Mouse (Mus musculus) heart, postnatal 14 days (tissue): ENCODE results near the gene Kcna3. TPM values are rescaled to one million over a fixed set of nuclear protein-coding genes. Genes with fewer than 3 reads are reported as not detected.
A peak's percentile ranks its signal among the peaks of the same experiment; 100 is the strongest.

Experiments
- DNase-seq, 2 experiments: peaks; one replicate each; pipeline ENCODE4 v3.0.0; 2021 to 2022
- intact Hi-C: fragments of 180-260 bp; cut with DNase I; formaldehyde crosslinking; loops from one replicate; pipeline ENCODE4 v1.15.1; 2025
- long read RNA-seq, 2 experiments: library from polyadenylated mRNA; stranded (forward); transcript quantifications; one replicate each; pipeline ENCODE4 v2.0.0; 2021
- total RNA-seq, 2 experiments: library from RNA; stranded (reverse); gene quantifications; 2 replicates each; pipeline ENCODE4 v1.2.3; 2021

Kcna3 gene
- 1 to 10 TPM in 1 of 2 experiments, under 1 TPM in 1; 0.38 to 2.6 TPM for total RNA-seq
- long read RNA-seq, experiment 1, partial matches to known transcripts = 0 of 1 reads
- long read RNA-seq, experiment 1, other reads (novel, unspliced or antisense) = 0 of 1 reads
- long read RNA-seq, experiment 2 = 0 reads

DNA sequence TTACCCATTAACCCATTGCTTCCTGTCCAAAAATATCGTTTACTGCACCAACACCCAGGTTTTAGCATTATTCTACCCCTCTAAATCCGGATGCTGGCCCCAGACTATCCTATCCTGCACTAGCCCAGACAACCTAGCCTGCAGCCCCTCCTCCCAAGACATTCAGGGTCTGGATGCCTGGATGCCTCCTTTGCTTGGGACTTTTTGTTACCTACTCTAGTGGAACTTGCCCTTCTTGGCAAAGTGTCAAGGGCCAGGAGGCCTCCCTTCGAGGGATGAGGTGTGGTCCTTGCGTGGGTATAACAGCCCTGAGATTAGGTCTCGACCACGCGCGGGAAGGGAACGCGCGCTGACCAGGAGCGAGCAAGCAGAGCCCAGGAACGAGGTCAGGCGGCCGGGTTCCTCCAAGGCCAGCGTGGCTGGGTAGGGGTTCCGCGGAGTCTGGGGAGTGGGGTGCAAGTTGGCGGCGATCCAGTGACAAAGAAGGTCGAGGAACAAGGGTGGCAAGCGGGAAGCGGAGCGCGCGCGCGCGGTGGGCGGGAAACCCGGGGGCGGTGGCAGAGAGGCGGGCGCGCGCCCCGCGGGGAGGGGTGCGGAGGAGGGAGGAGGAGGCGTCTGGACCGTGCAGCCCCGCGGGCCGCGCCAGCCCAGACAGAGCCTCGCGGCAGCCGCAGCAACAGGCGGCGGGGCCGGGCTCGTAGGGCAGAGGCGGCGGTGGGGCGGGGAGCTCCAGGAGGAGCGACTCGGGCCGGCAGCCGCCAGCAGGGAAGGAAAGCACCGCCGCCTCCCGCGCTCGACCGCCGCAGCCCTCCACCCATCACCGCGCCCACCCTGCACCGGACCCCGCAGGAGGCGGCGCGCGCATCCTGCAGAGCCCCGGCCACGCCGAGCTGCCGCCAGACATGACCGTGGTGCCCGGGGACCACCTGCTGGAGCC, at the start of gene Kcna3:
Gene Kcna3, plus strand, starts transcription at position 649 of the 937 bp plus-strand sequence.
- intact Hi-C loops = no loop called here

DNA sequence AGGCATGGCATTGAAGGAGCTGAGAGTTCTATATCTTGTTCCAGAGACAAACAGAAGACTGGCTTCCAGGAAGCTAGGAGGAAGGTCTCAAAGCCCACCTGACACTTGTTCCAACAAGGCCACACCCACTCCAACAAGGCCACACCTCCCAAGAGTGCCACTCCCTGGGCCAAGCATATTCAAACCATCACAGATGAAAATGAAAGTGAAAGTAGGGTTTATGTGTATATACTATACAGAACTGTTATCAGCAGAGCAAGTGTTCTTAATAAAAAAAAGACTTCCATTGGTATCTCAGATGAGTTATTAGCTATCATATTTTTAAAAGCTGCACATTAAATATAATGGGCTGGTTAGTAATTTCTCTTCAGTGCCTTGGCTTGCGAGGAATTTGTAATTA, 44.6 kb upstream of the Kcna3 start:
- intact Hi-C loops = no loop called here
- DNase-seq = no peak

More for the DNA sequence above, at the start of gene Kcna3:
- peak; percentile 74 to 77 for DNase-seq

DNA sequence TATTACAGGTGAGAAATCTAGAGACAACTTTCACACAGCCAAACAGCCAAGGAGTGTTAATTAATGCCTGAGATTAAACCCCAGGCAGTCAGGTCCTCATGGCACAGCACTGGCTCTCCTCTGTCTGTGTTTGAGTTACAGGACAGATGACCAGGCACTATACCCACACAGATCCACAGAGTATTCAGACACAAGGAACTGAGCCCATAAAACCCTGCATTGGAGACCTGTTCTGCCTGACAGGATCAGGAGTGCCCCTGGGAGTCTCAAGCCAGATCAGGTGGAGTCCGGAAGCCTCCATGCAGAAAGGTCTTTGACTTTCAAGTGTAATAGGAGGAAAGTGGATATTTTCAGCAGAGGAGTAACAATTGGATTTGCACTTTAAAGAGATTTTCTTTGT, 40.6 kb upstream of the Kcna3 start:
- intact Hi-C loops = no loop called here
- no peak for DNase-seq

DNA sequence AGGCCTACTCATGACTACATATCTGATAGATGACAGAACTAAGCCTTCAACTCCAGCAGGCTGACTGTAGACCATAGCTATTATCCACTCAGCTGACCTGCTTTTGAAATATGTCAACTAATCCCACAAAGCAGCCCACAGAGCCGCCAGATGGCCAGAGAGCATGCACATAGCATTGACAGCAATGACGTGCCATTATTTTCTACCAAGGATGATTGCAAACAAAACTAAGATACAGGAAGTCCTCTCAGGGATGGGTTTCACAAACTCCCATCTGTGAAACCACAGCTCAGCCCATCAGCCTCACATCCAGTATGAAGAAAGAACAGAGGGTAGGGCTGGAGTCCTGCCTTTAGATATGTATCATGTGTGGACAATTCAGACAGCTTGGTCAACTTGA, 39.8 kb upstream of the Kcna3 start:
- no peak for DNase-seq
- intact Hi-C loops = no loop called here

DNA sequence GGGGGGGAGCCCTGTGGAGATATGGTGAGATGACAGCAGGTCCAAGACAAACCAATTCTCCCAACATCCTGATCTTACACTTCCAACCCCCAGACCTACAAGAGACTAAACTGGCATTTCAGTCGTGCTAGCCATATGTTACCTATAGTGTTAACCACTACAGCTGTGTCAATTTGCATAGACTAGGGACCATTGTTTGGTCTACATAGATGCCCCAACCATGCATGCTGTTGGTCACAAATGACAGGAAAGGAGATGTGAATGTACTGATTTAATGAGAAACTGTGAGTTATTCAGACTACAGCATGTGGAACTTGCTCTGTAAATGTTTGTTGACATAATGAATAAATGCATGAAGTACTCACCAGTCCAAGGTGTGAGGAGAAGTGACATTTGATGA, 37.6 kb upstream of the Kcna3 start:
- intact Hi-C loops = no loop called here

DNA sequence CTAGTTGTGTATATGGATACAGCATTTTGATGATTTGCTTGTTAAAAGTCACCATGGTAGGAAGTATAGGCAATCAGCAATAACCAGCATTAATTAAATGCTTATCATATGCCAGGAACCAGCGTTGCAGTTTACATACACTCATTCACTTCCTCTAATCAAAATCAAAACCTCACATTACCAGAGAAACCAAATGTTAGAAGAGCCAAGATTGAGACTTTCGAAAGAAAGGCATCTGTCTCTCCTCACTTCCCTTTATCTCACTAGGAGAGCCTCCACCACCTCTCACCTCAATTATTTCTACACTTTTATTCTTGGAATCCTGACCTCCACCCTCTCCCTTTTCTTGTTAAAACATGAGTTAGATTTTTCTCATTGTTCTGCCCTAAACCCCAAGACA, 35.8 kb upstream of the Kcna3 start:
- no peak for DNase-seq
- intact Hi-C loops = no loop called here

More for the DNA sequence above, 37.6 kb upstream of the Kcna3 start:
- no peak for DNase-seq

DNA sequence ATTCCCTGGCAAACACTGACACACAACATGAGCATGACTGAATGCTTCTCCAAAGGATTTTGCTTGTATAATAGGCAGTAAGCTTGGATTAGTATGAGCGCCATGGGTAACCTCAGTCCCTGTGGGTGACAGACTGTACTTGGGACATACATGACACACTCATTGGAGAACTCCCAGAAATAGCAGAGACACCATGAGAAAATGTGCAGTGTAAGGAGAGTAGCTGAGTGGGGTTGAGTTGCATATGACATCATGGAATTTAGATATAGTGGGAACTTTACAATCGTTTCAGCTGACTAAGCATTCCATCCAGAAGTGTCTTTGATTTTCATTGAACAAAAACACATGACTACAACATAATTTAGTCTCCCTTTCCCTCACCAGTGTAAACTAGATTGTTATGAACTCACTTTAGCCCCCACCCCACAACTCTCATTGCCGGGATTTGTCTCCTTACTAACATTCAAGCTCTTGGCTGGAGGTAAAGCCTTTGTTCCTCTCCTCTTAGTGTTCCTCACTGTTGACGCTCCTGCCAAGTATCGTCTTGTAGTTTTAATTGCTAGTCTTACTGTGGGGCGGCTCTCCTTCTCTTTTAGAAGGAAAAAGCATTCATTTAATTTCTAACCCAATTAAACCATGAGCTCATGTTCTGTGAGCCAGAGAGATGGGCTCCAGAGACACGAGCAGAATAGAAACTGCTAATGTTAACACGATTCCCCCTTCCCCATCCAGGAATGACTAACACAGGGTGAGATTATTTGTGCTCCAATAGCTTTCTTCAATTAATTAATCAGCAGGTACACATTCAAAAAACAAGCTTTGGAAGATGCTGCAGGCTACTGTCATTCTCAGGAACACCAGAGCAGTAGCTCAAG, 33.5 kb upstream of the Kcna3 start:
- no peak for DNase-seq
- intact Hi-C loops = no loop called here

DNA sequence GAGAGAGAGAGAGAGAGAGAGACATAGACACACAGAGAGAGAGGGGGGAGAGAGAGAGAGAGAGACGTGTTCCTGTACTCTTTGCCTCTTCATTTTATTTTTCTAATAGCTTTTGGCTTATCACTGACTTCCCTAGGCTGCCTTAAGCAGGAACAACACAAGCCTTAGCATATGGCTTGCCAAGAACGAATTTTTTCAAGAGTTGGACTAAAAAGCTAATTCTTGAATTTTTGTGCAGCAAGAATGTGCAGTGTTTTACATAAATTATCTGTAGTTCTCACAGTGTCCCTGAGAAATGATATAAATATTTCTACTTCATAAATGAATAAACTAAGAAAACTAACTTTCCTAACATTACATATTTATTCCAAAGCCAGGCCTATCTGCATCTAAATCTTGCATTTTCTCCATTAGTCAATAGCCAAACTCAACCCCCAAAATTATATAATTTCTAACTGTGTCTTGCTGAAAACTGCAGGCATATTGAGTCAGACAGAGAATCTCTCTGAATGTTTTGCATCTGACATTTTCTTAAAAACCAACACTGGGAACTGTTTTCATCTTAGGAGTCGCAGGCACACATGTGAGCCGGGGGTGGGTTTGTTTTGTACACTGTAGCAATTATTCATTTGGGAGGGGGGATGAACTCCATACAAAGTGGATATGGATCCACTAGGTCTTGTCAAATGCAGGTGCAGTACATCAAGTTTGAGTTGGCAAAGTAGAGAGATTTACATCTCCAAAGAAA, 26.5 kb upstream of the Kcna3 start:
- intact Hi-C loops = no loop called here
- no peak for DNase-seq

DNA sequence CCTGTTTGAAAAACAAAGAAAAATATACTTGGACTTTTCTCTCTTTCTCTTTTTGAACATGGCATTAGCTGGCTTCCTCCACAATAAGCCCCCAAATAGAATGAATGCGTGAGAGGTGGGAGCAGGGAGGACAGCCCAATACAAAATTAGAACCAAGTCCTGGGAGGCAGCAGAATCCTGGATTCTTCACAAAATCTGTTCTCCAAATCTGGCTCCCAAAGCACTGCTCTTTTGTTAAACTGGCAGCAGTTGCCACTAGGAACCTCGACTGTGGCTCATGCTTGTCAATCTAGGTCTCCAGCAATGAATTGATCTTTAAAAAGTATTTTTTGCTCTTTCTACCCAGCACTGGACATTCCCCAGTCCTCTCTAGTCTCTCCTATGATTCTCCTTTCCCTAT, 17.7 kb upstream of the Kcna3 start:
- no peak for DNase-seq
- intact Hi-C loops = no loop called here

DNA sequence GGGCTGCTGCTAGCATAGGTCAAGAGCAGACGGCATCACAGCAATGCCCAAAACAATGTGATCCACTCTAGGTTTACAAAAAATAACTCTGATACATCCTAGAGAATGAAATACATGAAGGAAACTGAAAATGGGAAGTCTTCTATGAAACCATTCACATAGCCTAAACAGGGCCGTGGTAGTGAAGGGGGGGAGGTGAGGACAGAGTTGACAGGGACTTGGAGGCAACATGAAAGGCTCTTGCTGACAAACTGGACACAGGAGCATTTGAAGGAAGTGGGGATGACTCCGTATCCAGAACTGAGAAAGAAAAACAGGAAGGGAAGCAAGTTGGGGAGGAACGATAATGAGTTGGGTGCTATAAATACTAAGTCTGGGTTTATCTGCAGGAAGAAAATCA, 4.4 kb upstream of the Kcna3 start:
- no peak for DNase-seq
- intact Hi-C loops = no loop called here

DNA sequence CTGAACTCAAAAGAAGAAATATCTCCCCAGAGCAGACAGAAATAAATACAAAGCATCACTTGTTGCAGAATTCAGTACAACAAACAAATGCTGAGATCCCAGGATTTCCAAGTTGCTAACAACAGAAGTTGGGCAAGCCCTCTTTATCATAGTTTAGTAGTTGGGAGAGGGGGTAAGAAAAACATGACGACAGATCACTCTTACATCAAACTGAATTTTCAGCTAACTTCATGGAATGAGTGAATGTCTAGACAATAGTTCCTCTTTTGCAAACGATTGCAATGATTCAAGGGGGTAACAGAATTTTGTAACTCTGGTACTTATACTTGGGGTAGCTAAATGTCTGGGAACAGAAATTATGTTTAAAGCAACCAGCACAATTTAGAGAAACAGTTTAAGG, 1.2 kb upstream of the Kcna3 start:
- no peak for DNase-seq
- intact Hi-C loops = no loop called here

DNA sequence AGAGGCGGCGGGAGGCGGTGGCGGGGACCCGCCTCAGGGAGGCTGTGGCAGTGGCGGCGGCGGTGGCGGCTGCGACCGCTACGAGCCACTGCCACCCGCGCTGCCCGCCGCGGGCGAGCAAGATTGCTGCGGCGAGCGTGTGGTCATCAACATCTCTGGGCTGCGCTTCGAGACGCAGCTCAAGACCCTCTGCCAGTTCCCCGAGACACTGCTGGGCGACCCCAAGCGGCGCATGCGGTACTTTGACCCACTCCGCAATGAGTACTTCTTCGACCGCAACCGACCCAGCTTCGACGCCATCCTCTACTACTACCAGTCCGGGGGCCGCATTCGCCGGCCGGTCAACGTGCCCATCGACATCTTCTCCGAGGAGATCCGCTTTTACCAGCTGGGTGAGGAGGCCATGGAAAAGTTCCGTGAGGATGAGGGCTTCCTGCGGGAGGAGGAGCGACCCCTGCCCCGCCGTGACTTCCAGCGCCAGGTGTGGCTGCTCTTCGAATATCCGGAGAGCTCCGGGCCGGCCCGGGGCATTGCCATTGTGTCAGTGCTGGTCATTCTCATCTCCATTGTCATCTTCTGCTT, 580 bp downstream of the Kcna3 start:
- peak; percentile 3 to 5 for DNase-seq
- intact Hi-C loops = no loop called here

DNA sequence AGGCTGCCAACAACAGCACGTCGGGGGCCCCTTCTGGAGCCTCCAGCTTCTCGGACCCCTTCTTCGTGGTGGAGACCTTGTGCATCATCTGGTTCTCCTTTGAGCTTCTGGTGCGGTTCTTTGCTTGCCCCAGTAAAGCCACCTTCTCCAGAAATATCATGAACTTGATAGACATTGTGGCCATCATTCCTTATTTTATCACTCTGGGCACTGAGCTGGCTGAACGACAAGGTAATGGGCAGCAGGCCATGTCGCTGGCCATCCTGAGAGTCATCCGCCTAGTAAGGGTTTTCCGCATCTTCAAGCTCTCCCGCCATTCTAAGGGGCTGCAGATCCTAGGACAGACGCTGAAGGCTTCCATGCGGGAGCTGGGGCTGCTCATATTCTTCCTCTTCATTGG, 1.1 kb downstream of the Kcna3 start:
- intact Hi-C loops = no loop called here
- no peak for DNase-seq

DNA sequence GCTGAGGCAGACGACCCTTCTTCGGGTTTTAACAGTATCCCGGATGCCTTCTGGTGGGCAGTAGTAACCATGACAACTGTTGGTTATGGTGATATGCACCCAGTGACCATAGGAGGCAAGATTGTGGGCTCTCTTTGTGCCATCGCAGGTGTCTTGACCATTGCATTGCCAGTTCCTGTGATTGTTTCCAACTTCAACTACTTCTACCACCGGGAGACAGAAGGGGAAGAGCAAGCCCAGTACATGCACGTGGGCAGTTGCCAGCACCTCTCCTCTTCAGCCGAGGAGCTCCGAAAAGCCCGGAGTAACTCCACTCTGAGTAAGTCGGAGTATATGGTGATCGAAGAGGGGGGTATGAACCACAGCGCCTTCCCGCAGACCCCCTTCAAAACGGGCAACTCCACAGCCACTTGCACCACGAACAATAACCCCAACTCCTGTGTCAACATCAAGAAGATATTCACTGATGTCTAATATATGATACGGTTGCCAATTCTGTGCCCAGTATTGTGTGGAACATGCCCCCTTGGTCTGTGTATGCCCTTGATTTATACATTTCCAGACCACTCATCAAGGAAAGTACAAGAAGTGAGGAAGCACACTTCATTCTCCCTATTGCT, 1.7 kb downstream of the Kcna3 start:
- intact Hi-C loops = no loop called here
- no peak for DNase-seq

DNA sequence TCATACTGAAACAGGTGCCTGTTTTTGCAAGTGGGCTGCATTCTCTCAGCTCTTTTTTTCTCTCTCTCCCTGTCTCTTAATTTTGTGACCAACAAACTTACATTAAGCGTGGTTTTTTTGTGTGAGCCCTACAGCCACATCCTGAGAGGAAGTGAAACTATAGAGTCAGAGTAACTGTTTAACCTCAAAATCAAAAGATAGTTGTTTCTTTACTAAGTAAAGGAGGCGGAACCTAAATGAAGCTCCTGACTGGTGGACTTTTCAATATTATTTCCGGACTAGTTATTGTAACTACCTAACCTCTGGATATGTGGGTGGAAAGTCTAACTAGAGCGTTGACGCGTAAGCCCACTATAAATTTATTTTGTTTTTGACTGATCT, 2.2 kb downstream of the Kcna3 start:
- no peak for DNase-seq
- intact Hi-C loops = no loop called here

DNA sequence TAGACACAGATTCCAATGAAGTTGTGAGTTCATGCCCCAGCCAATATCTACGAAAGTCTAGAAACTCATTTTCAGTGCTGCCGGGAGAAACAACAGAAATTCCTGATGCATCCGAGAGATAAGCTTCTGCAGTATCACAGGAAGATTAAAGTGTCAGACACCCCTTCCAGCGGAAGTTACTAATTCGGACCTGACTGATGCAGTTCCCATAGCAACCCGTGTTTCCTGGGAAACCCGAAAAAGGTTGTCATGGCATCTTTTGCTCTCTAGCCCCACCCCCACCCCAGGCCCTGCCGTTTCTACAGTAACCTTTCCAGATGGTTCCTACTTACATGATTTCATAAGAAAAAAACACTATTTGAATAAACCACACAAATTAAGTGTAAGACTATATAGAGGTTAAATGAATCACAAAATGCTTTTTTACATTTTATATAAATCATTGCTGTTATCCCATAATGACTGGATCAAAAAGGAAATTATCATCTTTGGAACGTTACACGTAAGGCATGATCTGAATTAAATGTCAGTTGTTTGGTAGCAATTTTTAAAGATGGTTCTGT, 2.8 kb downstream of the Kcna3 start:
- intact Hi-C loops = no loop called here

DNA sequence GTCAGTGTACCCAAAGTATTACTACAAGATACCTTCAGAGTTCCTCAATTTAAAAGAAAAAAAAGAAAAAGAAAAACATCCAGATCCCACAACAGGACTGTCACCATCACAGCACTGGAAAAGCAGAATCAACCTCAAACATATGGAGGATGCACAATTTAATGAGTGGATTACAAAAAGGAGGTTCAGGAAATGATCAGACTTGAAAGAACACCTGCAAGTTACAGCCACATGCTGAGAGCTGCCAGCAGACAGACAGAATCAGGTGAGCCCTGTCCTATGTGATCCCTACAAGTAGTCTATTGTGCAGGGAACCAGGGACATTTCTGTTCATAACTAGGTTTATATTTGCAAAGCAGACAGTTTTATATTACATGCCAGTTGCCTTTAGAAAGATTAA, 3.3 kb downstream of the Kcna3 start:
- DNase-seq = no peak
- intact Hi-C loops = no loop called here

More for the DNA sequence above, 2.8 kb downstream of the Kcna3 start:
- no peak for DNase-seq

DNA sequence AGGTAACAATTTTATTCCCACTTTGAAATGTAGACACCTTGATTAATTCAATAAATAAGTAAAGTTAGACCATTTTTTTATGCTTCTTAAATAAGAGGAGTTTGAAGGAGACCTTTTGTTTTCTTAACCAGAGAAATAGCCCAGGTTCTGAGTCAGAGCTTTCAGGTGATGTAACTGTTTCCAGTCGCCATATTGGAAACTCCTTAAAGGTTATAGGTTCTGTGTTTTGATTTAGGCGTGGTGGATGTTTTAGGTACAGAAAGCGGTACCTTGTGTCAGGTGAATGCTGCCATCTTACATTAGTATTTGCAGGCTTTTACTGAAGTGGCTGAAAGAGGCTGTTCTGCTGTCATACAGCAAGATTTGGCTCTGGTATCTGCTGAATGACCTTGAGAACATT, 4.4 kb downstream of the Kcna3 start:
- DNase-seq = no peak
- intact Hi-C loops = no loop called here

DNA sequence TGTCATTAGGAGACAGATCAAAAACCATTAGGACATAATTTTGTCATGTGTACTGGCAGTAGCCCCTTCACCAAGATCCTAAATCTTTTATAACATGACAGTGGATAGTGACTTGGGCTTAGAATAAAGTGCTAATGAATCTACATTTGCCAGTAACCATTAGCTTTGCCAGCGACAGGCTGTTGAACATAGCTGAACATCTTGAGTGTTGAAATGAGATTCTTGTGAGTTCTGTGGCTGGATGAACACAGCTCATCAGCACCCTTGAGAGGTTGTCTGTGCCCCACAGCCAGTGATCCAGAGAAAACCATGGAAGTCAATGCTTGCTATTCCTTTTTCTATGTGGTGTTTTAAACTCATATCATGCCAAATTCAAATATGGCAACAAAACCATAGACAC, 5.7 kb downstream of the Kcna3 start:
- intact Hi-C loops = no loop called here
- no peak for DNase-seq
